Mouse (Mus musculus) kidney, postnatal 0 days (tissue): Measurements from ENCODE around the gene Tarm1. TPM values are rescaled to one million over a fixed set of nuclear protein-coding genes. Genes with fewer than 3 reads are reported as not detected.

ENCODE experiments used
- ATAC-seq: fragments of 200-750 bp; cut with Nextera tagmentation; replicated peaks from 2 replicates; pipeline ENCODE4 v1.8.0; 2017; ENCODE audit warnings: low read depth, moderate number of reproducible peaks, moderate TSS enrichment, moderate library complexity; ENCODE audit not compliant: low FRiP score
- DNase-seq: peaks from one replicate; pipeline ENCODE4 v3.0.0-alpha.2; 2016; ENCODE audit warnings: low spot score
- H3K27ac ChIP-seq: fragments of 300-500 bp; sonication (generic); 2 replicates; pipeline ENCODE4 v1.5.1; 2014; ENCODE audit warnings: mild to moderate bottlenecking
- H3K27me3 ChIP-seq: fragments of 300-500 bp; sonication (generic); 2 replicates; pipeline ENCODE4 v1.6.1; 2014; ENCODE audit warnings: low read length, mixed read lengths; ENCODE audit not compliant: insufficient read depth
- H3K36me3 ChIP-seq: fragments of 300-500 bp; sonication (generic); 2 replicates; pipeline ENCODE4 v1.6.1; 2014; ENCODE audit warnings: low read length, mixed read lengths; ENCODE audit not compliant: insufficient read depth
- H3K4me1 ChIP-seq: fragments of 300-500 bp; sonication (generic); replicated peaks from 2 replicates; pipeline ENCODE4 v1.6.1; 2014; ENCODE audit warnings: antibody characterized with exemption, low read length, mixed read lengths; ENCODE audit not compliant: insufficient read depth
- H3K4me2 ChIP-seq: fragments of 300-500 bp; sonication (generic); 2 replicates; pipeline ENCODE4 v1.6.1; 2014; ENCODE audit warnings: mild to moderate bottlenecking, low read length, moderate library complexity, mixed read lengths
- H3K4me3 ChIP-seq: fragments of 300-500 bp; sonication (generic); replicated peaks from 2 replicates; pipeline ENCODE4 v1.5.1; 2014; ENCODE audit warnings: low read depth, low read length
- H3K9ac ChIP-seq: fragments of 300-500 bp; sonication (generic); 2 replicates; pipeline ENCODE4 v1.6.1; 2014; ENCODE audit warnings: low read depth, low read length
- H3K9me3 ChIP-seq: fragments of 300-500 bp; sonication (generic); replicated peaks from 2 replicates; pipeline ENCODE4 v1.6.1; 2016; ENCODE audit warnings: low read length, inconsistent platforms, mixed read lengths
- CTCF ChIP-seq: IDR thresholded peaks from 2 replicates; pipeline ENCODE4 v1.5.1; 2016; ENCODE audit warnings: antibody characterized with exemption, low read depth, mild to moderate bottlenecking, moderate library complexity
- WGBS: fragments of 180-500 bp; shearing (Covaris S2); extraction: QIAGEN DNeasy Blood & Tissue Kit; methylation state at CpG from one replicate; pipeline ENCODE4 v1.1.7; 2014; 5-methylcytosine and 5-hydroxymethylcytosine counted together
- polyA plus RNA-seq: library from polyadenylated mRNA; unstranded; fragments of >200 nt; fragmentation: Nextera tagmentation; extraction: Ambion mirVana; gene quantifications from 2 replicates; pipeline ENCODE4 v1.2.1, GENCODE M21; 2015

Gene Tarm1
- 0.80 and 0.88 TPM in 2 replicates for polyA plus RNA-seq

DNA sequence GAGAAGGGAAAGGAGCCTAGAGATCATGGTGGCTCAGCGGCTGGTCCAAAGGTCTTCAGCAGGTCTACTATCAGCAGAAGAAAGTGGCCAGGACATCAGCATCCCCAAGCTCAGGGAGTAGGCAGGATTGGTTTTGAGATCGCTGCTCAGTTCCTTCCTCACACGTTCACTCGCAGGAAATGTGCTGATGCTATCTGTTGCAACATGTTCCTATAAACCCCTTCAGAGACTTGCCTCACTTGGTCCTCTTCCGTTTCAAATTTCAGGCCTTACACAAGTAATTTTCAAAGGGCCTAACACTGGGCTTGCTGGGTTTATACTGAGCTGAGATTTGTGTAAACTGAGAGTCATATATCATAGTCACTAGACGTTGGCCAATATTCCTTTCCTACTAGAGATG lies at the start of gene Tarm1:
TSS of gene Tarm1 (minus strand) at position 186 of the 400 bp plus-strand sequence.
- Histone ChIP-seq H3K9ac (no peak within 1 kb of the TSS), H3K27me3 (no peaks in the 10 kb centered on the region), H3K4me2 (no peak within 1 kb of the TSS), H3K36me3 (no peaks in the 10 kb centered on the region), H3K9me3 (no peaks in the 10 kb centered on the region), H3K4me1 (no peaks in the 10 kb centered on the region), H3K27ac (no peak within 1 kb of the TSS), H3K4me3 (no peak within 1 kb of the TSS)
- DNase-seq (no peak), ATAC-seq (no peak)
- 78% methylated on average over 6 of the region's 6 CpGs for WGBS
- no peak for TF ChIP-seq CTCF

DNA sequence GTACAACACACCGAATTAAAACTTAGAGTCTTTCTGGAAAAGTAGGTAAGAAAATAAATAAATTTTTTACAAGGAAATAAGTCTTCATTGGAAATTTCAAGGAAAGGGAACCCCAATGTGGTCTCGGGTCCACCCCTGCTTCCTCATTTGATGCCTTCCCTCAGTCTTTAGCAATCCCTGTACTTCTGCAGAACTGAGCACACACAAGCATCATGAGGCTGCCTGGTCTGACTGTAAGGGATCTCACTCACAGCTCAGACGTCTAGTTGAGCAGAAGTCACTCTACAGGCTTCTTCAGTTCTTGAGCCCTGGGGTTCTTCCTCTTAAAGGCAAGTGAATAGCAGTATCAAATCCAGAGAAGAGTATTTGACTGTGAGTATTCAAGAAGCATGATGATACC lies 3.5 kb upstream of the Tarm1 start:
- Histone ChIP-seq H3K27me3 (no peaks in the 10 kb centered on the region), H3K4me3 (no peak overlapping the region), H3K4me2 (no peak overlapping the region), H3K9ac (no peak overlapping the region), H3K36me3 (no peaks in the 10 kb centered on the region), H3K27ac (no peak overlapping the region), H3K4me1 (no peaks in the 10 kb centered on the region), H3K9me3 (no peaks in the 10 kb centered on the region)
- DNase-seq (no peak), ATAC-seq (no peak)
- no peak for TF ChIP-seq CTCF
- 71% methylated on average over 3 of the region's 3 CpGs for WGBS

DNA sequence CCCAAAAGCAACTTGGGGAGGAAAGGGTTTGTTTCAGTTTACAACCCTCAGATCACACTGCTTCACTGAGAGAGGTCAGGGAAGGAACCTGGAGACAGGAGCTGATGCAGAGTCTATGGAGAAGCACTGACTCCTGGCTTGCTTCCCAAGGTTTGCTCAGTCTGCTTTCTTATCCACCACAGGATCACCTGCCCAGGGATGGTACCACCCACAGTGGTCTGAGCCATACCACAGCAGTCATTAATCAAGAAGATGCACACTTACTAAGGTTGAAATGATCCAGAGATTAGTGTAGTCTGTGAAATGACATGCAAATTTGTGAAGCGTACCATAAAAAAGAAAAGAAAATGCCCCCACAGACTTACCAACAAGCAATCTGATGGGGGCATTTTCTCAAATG lies 2.0 kb downstream of the Tarm1 start:
- H3K27ac ChIP-seq: no peak overlapping the region
- ATAC-seq (no peak), DNase-seq (no peak)
- H3K4me2 ChIP-seq: no peak overlapping the region
- H3K9ac ChIP-seq: no peak overlapping the region
- H3K4me1 ChIP-seq: no peaks in the 10 kb centered on the region
- no peak overlapping the region for H3K4me3 ChIP-seq
- H3K36me3 ChIP-seq: no peaks in the 10 kb centered on the region
- no peak for TF ChIP-seq CTCF
- 85% methylated on average over 1 of the region's 1 CpGs for WGBS
- H3K27me3 ChIP-seq: no peaks in the 10 kb centered on the region
- no peaks in the 10 kb centered on the region for H3K9me3 ChIP-seq

DNA sequence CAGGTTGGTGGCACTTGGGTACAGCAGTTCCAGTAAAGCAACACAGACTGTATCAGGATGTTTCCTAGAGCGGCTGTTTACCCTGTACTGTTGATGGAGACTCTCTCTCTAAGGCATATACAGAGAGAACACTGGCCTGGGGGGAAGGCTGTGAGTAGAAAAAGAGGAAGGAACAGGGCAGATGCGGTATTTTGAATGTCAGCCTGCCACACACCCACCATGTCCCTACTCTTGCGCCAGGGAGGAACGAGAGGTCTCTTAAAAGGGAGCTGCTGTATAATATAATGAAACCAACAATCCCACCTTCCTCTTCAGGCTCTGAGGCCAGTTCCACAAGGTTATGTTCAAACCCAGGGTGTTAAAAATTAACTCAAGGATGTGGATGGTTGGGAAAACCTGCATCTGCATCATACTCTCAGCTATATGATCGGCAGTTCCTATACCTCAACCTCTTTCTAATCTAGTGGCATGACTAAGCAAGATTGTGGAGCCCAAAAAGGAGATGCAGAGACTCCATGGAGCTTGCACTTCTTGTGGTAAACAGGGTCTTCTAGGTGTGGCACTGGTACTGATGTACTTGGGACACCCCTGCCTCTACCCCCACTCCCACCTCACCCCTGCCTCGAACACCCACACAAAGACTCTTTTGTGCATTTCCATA lies 20.3 kb downstream of the Tarm1 start:
- H3K4me1 ChIP-seq: no peaks in the 10 kb centered on the region
- H3K9me3 ChIP-seq: no peaks in the 10 kb centered on the region
- no peaks in the 10 kb centered on the region for H3K27me3 ChIP-seq
- no peak overlapping the region for H3K4me3 ChIP-seq
- H3K36me3 ChIP-seq: no peaks in the 10 kb centered on the region
- 85% methylated on average over 6 of the region's 6 CpGs for WGBS
- H3K27ac ChIP-seq: no peak overlapping the region
- ATAC-seq (no peak), DNase-seq (no peak)
- no peak overlapping the region for H3K9ac ChIP-seq
- TF ChIP-seq CTCF: no peak
- H3K4me2 ChIP-seq: no peak overlapping the region

DNA sequence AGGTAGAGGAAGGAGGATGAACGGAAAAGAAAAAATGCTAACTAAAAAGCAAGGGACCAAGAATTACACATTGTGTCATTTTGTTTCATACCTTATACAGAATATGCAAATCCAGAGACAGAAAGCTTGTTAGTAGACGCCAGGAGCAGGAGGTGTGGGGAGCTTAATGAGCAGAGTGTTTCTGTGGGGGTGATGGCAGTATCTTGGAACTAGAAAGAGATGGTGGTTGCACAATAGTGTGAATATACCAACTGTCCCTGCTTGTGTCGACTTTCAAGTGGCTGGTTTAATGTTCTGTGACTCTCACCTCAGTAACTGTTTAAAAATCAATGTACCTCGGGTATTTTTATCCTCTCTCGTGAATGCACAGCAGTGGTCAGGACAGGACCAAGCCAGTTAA lies 25.7 kb downstream of the Tarm1 start:
- H3K27me3 ChIP-seq: no peaks in the 10 kb centered on the region
- ATAC-seq: no peak
- TF ChIP-seq CTCF: no peak

DNA sequence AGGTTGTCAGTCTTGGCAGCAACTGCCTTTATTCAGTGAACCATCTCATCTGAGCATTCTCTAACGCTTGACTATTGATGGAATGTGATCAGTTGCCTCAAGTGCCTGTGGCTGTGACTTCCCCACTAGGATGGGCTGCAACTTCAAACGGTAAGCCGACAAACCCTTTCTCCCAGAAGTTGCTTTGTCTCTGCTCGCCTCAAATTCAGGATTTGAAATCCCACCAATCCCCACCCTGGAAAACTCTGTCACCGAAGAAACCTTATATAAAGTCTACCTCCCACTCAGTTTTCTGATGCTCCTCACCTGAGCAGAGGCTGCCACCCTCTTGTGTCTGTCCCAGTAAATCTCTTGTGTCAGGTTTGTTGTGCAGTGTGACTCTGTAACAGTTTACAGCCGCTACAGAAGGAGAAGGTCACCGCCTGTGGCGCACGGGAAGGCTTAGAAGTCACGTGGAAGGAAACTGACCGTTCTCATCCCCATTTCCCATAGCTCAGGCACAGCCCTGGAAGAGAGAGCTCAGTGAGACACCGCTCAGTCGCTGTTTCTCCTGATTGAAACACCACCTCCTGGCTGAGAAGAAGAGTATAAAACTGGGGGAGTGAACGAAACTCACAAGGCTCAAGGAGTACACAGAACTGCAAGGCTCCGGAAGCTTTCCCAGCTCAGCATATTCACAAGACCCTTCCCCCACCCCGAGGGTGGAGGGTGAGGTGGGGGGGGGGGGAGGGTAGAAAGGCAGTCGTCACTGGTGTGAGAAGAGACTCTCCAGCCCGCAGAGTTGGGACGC lies 27.9 kb downstream of the Tarm1 start:
- H3K36me3 ChIP-seq: no peaks in the 10 kb centered on the region
- H3K27ac ChIP-seq: no peak overlapping the region
- 9% methylated on average over 19 of the region's 19 CpGs for WGBS
- H3K27me3 ChIP-seq: no peaks in the 10 kb centered on the region
- H3K9ac ChIP-seq: no peak overlapping the region
- DNase-seq (peak; percentile 22), ATAC-seq (peak; percentile 46; the same call in 1 of the 2 replicates)
- H3K9me3 ChIP-seq: no peaks in the 10 kb centered on the region
- peak; percentile 18; the same call in 1 of the 2 replicates for TF ChIP-seq CTCF
- 0 out of 2 replicates have a peak overlapping the region, but pooled peaks have one; percentile 27 for H3K4me2 ChIP-seq
- H3K4me1 ChIP-seq: no peaks in the 10 kb centered on the region
- no peak overlapping the region for H3K4me3 ChIP-seq

More for the DNA sequence above, 25.7 kb downstream of the Tarm1 start:
- DNase-seq: no peak
- no peaks in the 10 kb centered on the region for H3K36me3 ChIP-seq
- H3K27ac ChIP-seq: no peak overlapping the region
- 60% methylated on average over 5 of the region's 5 CpGs for WGBS
- no peaks in the 10 kb centered on the region for H3K4me1 ChIP-seq
- no peak overlapping the region for H3K9ac ChIP-seq
- H3K4me3 ChIP-seq: no peak overlapping the region
- H3K4me2 ChIP-seq: no peak overlapping the region
- no peaks in the 10 kb centered on the region for H3K9me3 ChIP-seq
